Mouse (Mus musculus) heart, embryonic 16.5 days (tissue): ENCODE results near the gene Rbfox1. TPM values are rescaled to one million over a fixed set of nuclear protein-coding genes. Genes with fewer than 3 reads are reported as not detected.
A peak's percentile ranks its signal among the peaks of the same experiment; 100 is the strongest.

Source experiments
- ATAC-seq: fragments of 200-750 bp; cut with Nextera tagmentation; replicated peaks from 2 replicates; pipeline ENCODE4 v1.8.0; 2017; ENCODE audit warnings: moderate number of reproducible peaks; ENCODE audit not compliant: insufficient read depth, low FRiP score; ENCODE audit errors: extremely low read depth
- H3K27ac ChIP-seq: fragments of 300-500 bp; sonication (generic); 2 replicates; pipeline ENCODE4 v1.5.1; 2014; ENCODE audit warnings: mild to moderate bottlenecking, low read length, control low read depth, moderate library complexity
- H3K27me3 ChIP-seq: fragments of 300-500 bp; sonication (generic); 2 replicates; pipeline ENCODE4 v1.6.1; 2014; ENCODE audit warnings: low read length, mixed read lengths; ENCODE audit not compliant: control insufficient read depth, insufficient read depth
- H3K36me3 ChIP-seq: fragments of 300-500 bp; sonication (generic); 2 replicates; pipeline ENCODE4 v1.6.1; 2014; ENCODE audit not compliant: control insufficient read depth, insufficient read depth
- H3K4me1 ChIP-seq: fragments of 300-500 bp; sonication (generic); 2 replicates; pipeline ENCODE4 v1.6.1; 2014; ENCODE audit warnings: low read length, mixed read lengths; ENCODE audit not compliant: control insufficient read depth, insufficient read depth
- H3K4me2 ChIP-seq: fragments of 300-500 bp; sonication (generic); 2 replicates; pipeline ENCODE4 v1.6.1; 2014; ENCODE audit warnings: low read depth, mild to moderate bottlenecking, control low read depth, low read length
- H3K4me3 ChIP-seq: fragments of 300-500 bp; sonication (generic); 2 replicates; pipeline ENCODE4 v1.5.1; 2014; ENCODE audit warnings: mild to moderate bottlenecking, control low read depth, low read length
- H3K9ac ChIP-seq: fragments of 300-500 bp; sonication (generic); 2 replicates; pipeline ENCODE4 v1.6.1; 2014; ENCODE audit warnings: low read length, control low read depth
- H3K9me3 ChIP-seq: fragments of 300-500 bp; sonication (generic); replicated peaks from 2 replicates; pipeline ENCODE4 v1.6.1; 2016; ENCODE audit warnings: low read length; ENCODE audit not compliant: control insufficient read depth
- WGBS: fragments of 180-500 bp; shearing (Covaris S2); extraction: QIAGEN DNeasy Blood & Tissue Kit; methylation state at CpG from one replicate; pipeline ENCODE4 v1.1.7; 2014; 5-methylcytosine and 5-hydroxymethylcytosine counted together
- polyA plus RNA-seq: library from polyadenylated mRNA; unstranded; fragments of >200 nt; fragmentation: Nextera tagmentation; extraction: Ambion mirVana; gene quantifications from 2 replicates; pipeline ENCODE4 v1.2.1, GENCODE M21; 2015

The Rbfox1 gene
- polyA plus RNA-seq, 1 experiment from 2014 or later = 5.9 TPM

GRCm38 (mm10) chr16:7036988-7037387 lies 1151.8 kb downstream of the Rbfox1 start:
- Histone ChIP-seq H3K27me3 (peaks cover 35% of the 10 kb centered on the region), H3K36me3 (no peaks in the 10 kb centered on the region), H3K27ac (no peak overlapping the region), H3K9me3 (no peaks in the 10 kb centered on the region), H3K4me1 (0 out of 2 replicates have a peak, but pooled peaks cover 2% of the 10 kb centered on the region), H3K9ac (no peak overlapping the region), H3K4me3 (no peak overlapping the region), H3K4me2 (no peak overlapping the region)
- ATAC-seq = no peak
- WGBS = 45% methylated on average over 8 of the region's 8 CpGs

GRCm38 (mm10) chr16:7038639-7039260 lies 1153.6 kb downstream of the Rbfox1 start:
- Histone ChIP-seq H3K4me2 (peak overlapping the region; percentile 47), H3K27me3 (peaks cover 35% of the 10 kb centered on the region), H3K9me3 (no peaks in the 10 kb centered on the region), H3K36me3 (no peaks in the 10 kb centered on the region), H3K4me3 (peak overlapping the region; percentile 25), H3K4me1 (0 out of 2 replicates have a peak, but pooled peaks cover 2% of the 10 kb centered on the region), H3K9ac (no peak overlapping the region), H3K27ac (no peak overlapping the region)
- WGBS = 4% methylated on average over 18 of the region's 18 CpGs
- ATAC-seq = no peak

- Histone ChIP-seq H3K9ac (no peak overlapping the region), H3K9me3 (no peaks in the 10 kb centered on the region), H3K4me1 (0 out of 2 replicates have a peak, but pooled peaks cover 2% of the 10 kb centered on the region), H3K4me3 (peak overlapping the region; percentile 15), H3K36me3 (no peaks in the 10 kb centered on the region), H3K27ac (no peak overlapping the region), H3K27me3 (peaks cover 35% of the 10 kb centered on the region), H3K4me2 (peak overlapping the region; percentile 35)
- no peak for ATAC-seq
- WGBS = 2% methylated on average over 29 of the region's 30 CpGs
Measured at GRCm38 (mm10) chr16:7039404-7040367, 1154.5 kb downstream of the Rbfox1 start.

GRCm38 (mm10) chr16:7040691-7041090 lies 1155.5 kb downstream of the Rbfox1 start:
- no peaks in the 10 kb centered on the region for H3K9me3 ChIP-seq
- H3K9ac ChIP-seq = no peak overlapping the region
- no peak for ATAC-seq
- 0 out of 2 replicates have a peak, but pooled peaks cover 2% of the 10 kb centered on the region for H3K4me1 ChIP-seq
- no peak overlapping the region for H3K4me2 ChIP-seq
- no peak overlapping the region for H3K4me3 ChIP-seq
- no peak overlapping the region for H3K27ac ChIP-seq
- peaks cover 30% of the 10 kb centered on the region for H3K27me3 ChIP-seq
- no peaks in the 10 kb centered on the region for H3K36me3 ChIP-seq
- 30% methylated on average over 6 of the region's 6 CpGs for WGBS

- H3K27me3 ChIP-seq = no peaks in the 10 kb centered on the region; the same call in 1 of the 2 replicates
- ATAC-seq = no peak
- WGBS = 69% methylated on average over 2 of the region's 2 CpGs
- H3K27ac ChIP-seq = no peak overlapping the region
- no peak overlapping the region for H3K4me2 ChIP-seq
- H3K9ac ChIP-seq = no peak overlapping the region
- peaks cover 5% of the 10 kb centered on the region; the same call in 1 of the 2 replicates for H3K4me1 ChIP-seq
- H3K9me3 ChIP-seq = no peaks in the 10 kb centered on the region
- H3K36me3 ChIP-seq = no peaks in the 10 kb centered on the region
- no peak overlapping the region for H3K4me3 ChIP-seq
Measured at GRCm38 (mm10) chr16:7047421-7047820, 1162.3 kb downstream of the Rbfox1 start.

GRCm38 (mm10) chr16:7049162-7049971 lies 1164.2 kb downstream of the Rbfox1 start:
- Histone ChIP-seq H3K27me3 (no peaks in the 10 kb centered on the region; the same call in 1 of the 2 replicates), H3K36me3 (no peaks in the 10 kb centered on the region), H3K4me3 (peak overlapping the region; percentile 24), H3K9me3 (no peaks in the 10 kb centered on the region), H3K4me1 (peaks cover 5% of the 10 kb centered on the region; the same call in 1 of the 2 replicates), H3K27ac (no peak overlapping the region), H3K4me2 (peak overlapping the region; percentile 56), H3K9ac (no peak overlapping the region; the same call in 1 of the 2 replicates)
- 14% methylated on average over 18 of the region's 18 CpGs for WGBS
- no peak for ATAC-seq

- Histone ChIP-seq H3K4me2 (no peak overlapping the region), H3K4me3 (no peak overlapping the region), H3K27ac (no peak overlapping the region), H3K4me1 (peaks cover 5% of the 10 kb centered on the region; the same call in 1 of the 2 replicates), H3K36me3 (no peaks in the 10 kb centered on the region), H3K9me3 (no peaks in the 10 kb centered on the region), H3K9ac (no peak overlapping the region), H3K27me3 (no peaks in the 10 kb centered on the region; the same call in 1 of the 2 replicates)
- ATAC-seq = no peak
- WGBS = 82% methylated on average over 9 of the region's 9 CpGs
Measured at GRCm38 (mm10) chr16:7050945-7051344, 1165.8 kb downstream of the Rbfox1 start.

- ATAC-seq = no peak
- Histone ChIP-seq H3K4me1 (peaks cover 5% of the 10 kb centered on the region; the same call in 1 of the 2 replicates), H3K9ac (no peak overlapping the region), H3K4me2 (no peak overlapping the region), H3K36me3 (no peaks in the 10 kb centered on the region), H3K27ac (no peak overlapping the region), H3K27me3 (no peaks in the 10 kb centered on the region), H3K4me3 (no peak overlapping the region), H3K9me3 (no peaks in the 10 kb centered on the region)
- WGBS = 71% methylated on average over 9 of the region's 9 CpGs
Measured at GRCm38 (mm10) chr16:7051991-7052390, 1166.8 kb downstream of the Rbfox1 start.
